In genomic region chr5:131875976-131876375, GRCm38 (mm10) we compare ENCODE assay signal across 13 mouse cellular contexts.
"Had no signal": no experiment of that assay in that cellular context is flagged by ENCODE, and none has a peak within 500 bp of the region (broad histone marks: within the 10 kb centered on the region; RNA-seq: fewer than 3 reads in every experiment).

No protein-coding gene starts in this region.

- H3K27ac ChIP-seq: lung, embryonic 15.5 days; macrophage; midbrain, embryonic 13.5 days; midbrain, embryonic 15.5 days; neural tube, embryonic 12.5 days; stomach, embryonic 15.5 days; stomach, postnatal 0 days had no signal

- DNase-seq: liver, postnatal 0 days; lung, adult 2 months; right cerebral cortex, postnatal 14 days; thymus, adult 2 months; thymus, postnatal 25 days had no signal

- H3K4me3 ChIP-seq: lung, embryonic 15.5 days; megakaryocyte, embryonic 14.5 days; midbrain, embryonic 13.5 days; midbrain, embryonic 15.5 days; neural tube, embryonic 12.5 days; stomach, embryonic 15.5 days had no signal

- H3K4me1 ChIP-seq: lung, embryonic 15.5 days; neural tube, embryonic 12.5 days; stomach, embryonic 15.5 days had no signal
